Mouse (Mus musculus): ENCODE results near the gene Xxylt1.

GRCm38 (mm10) chr16:31019514-31019913, 61.7 kb downstream of the Xxylt1 start:
- TF ChIP-seq CTCF (conservative IDR thresholded peaks at IDR 0.05; ENCODE audit: insufficient read depth, insufficient read length, low read depth, low read length) (no peak), POLR2A (IDR thresholded peaks at IDR 0.05; ENCODE audit: low read depth, low read length) (no peak)

All from kidney, adult 2 months (tissue).